Mouse (Mus musculus) intestine, embryonic 14.5 days (tissue): ENCODE data around the gene Synpo2. TPM values are rescaled to one million over a fixed set of nuclear protein-coding genes. Genes with fewer than 3 reads are reported as not detected.

Experiments used
- ATAC-seq: fragments of 200-750 bp; cut with Nextera tagmentation; replicated peaks from 2 replicates; pipeline ENCODE4 v1.8.0; 2017; ENCODE audit warnings: low read depth, moderate number of reproducible peaks, moderate TSS enrichment, moderate library complexity; ENCODE audit not compliant: low FRiP score, low TSS enrichment
- DNase-seq: peaks from one replicate; pipeline ENCODE4 v3.0.0-alpha.2; 2018; ENCODE audit warnings: low spot score
- H3K27ac ChIP-seq: fragments of 300-500 bp; sonication (generic); 2 replicates; pipeline ENCODE4 v1.5.1; 2014; ENCODE audit warnings: low read depth, mild to moderate bottlenecking, control low read depth
- H3K27me3 ChIP-seq: fragments of 300-500 bp; sonication (generic); replicated peaks from 2 replicates; pipeline ENCODE4 v1.6.1; 2014; ENCODE audit warnings: low read length, control low read depth; ENCODE audit not compliant: control insufficient read depth, insufficient read depth
- H3K36me3 ChIP-seq: fragments of 300-500 bp; sonication (generic); 2 replicates; pipeline ENCODE4 v1.6.1; 2014; ENCODE audit warnings: low read length, control low read depth; ENCODE audit not compliant: control insufficient read depth, insufficient read depth
- H3K4me1 ChIP-seq: fragments of 300-500 bp; sonication (generic); replicated peaks from 2 replicates; pipeline ENCODE4 v1.6.1; 2014; ENCODE audit warnings: low read length, control low read depth, mixed read lengths; ENCODE audit not compliant: control insufficient read depth, insufficient read depth
- H3K4me2 ChIP-seq: fragments of 300-500 bp; sonication (generic); 2 replicates; pipeline ENCODE4 v1.6.1; 2014; ENCODE audit warnings: low read length
- H3K4me3 ChIP-seq: fragments of 300-500 bp; sonication (generic); 2 replicates; pipeline ENCODE4 v1.5.1; 2014; ENCODE audit warnings: low read depth, low read length, control low read depth, mixed read lengths
- H3K9ac ChIP-seq: fragments of 300-500 bp; sonication (generic); 2 replicates; pipeline ENCODE4 v1.6.1; 2014; ENCODE audit warnings: mild to moderate bottlenecking, low read length
- H3K9me3 ChIP-seq: fragments of 300-500 bp; sonication (generic); 2 replicates; pipeline ENCODE4 v1.6.1; 2016; ENCODE audit warnings: low read length, control low read depth; ENCODE audit not compliant: control insufficient read depth
- WGBS: fragments of 180-500 bp; shearing (Covaris S2); extraction: QIAGEN DNeasy Blood & Tissue Kit; methylation state at CpG from one replicate; pipeline ENCODE4 v1.1.7; 2014; 5-methylcytosine and 5-hydroxymethylcytosine counted together
- polyA plus RNA-seq: library from polyadenylated mRNA; unstranded; fragments of >200 nt; fragmentation: Nextera tagmentation; extraction: Ambion mirVana; gene quantifications from 2 replicates; pipeline ENCODE4 v1.2.1, GENCODE M21; 2014

Synpo2 gene
- polyA plus RNA-seq, 1 experiment from 2014 or later, result 56.2 TPM

DNA sequence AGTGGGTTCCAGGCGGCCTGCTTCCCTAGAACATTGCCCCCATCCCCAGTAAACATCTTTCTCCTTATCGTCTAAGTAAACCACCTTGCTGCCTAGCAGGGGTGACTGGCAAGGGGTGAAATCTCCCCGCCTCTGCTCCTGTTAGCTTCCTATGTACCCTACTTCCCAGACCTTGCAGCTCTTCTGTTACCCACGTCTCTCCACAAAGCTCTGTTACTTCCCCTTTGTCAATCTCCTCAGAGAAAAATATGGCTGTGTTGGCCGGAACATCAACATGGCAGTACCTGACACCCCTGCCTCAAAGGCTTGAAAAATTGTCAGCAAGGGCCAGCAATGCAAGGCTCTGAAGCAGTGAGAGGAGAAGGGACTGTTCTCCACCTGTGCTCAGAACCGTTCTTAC, 94.9 kb downstream of the Synpo2 start:
- Histone ChIP-seq H3K27me3 (no peaks in the 10 kb centered on the region), H3K4me2 (no peak overlapping the region), H3K9me3 (no peaks in the 10 kb centered on the region), H3K27ac (no peak overlapping the region), H3K4me1 (peaks cover 19% of the 10 kb centered on the region), H3K9ac (no peak overlapping the region), H3K4me3 (no peak overlapping the region), H3K36me3 (no peaks in the 10 kb centered on the region)
- no peak for DNase-seq
- 75% methylated on average over 6 of the region's 6 CpGs for WGBS
- ATAC-seq, result no peak

DNA sequence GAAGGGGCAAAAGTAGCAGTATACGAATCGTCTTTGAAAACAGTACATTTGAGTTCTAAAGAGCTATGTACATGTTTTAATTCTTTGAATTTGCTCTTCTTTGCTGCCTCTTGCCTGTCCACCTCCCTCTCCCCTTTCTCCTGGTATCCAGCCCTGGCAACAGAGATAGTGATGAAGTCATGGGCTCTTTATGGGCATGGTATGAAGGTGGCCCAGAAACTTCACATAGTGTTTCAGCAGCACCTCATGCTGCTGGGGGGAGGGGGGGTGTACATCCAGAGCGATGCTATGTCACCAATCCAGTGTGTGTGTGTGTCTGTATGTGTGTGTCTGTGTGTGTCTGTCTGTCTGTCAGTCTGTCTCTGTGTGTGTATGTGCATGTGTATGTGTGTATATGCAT, 95.8 kb downstream of the Synpo2 start:
- Histone ChIP-seq H3K36me3 (no peaks in the 10 kb centered on the region), H3K27me3 (no peaks in the 10 kb centered on the region), H3K9ac (no peak overlapping the region), H3K27ac (peak overlapping the region; percentile 68; the same call in 1 of the 2 replicates), H3K4me2 (no peak overlapping the region), H3K9me3 (no peaks in the 10 kb centered on the region), H3K4me3 (no peak overlapping the region), H3K4me1 (peaks cover 19% of the 10 kb centered on the region)
- no peak for ATAC-seq
- DNase-seq, result no peak
- WGBS, result 89% methylated on average over 3 of the region's 3 CpGs

DNA sequence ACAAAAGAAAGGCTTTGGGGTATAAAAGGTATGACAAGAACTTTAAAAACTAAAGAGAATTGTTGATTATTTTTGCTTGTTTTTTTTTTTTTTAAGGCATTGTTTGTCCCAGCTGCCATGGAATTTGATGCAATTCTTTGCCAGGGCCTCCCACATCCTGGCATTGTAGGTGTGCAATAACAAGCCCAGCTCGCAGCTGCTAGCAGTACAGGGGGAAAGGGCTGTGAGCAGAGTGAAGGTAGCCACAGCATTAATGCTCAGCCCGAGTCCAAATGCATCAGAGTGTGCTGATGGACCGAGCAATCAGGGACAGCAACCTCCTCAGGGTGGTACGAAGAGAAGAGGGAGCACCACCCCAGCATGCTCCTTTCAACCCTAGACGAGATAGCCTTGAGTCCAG, 96.3 kb downstream of the Synpo2 start:
- ATAC-seq (no peak), DNase-seq (no peak)
- peaks cover 19% of the 10 kb centered on the region for H3K4me1 ChIP-seq
- no peaks in the 10 kb centered on the region for H3K36me3 ChIP-seq
- no peaks in the 10 kb centered on the region for H3K27me3 ChIP-seq
- H3K4me3 ChIP-seq, result no peak overlapping the region
- H3K9ac ChIP-seq, result no peak overlapping the region
- no peak overlapping the region for H3K4me2 ChIP-seq
- H3K27ac ChIP-seq, result peak overlapping the region; percentile 68
- 66% methylated on average over 5 of the region's 5 CpGs for WGBS
- no peaks in the 10 kb centered on the region for H3K9me3 ChIP-seq

DNA sequence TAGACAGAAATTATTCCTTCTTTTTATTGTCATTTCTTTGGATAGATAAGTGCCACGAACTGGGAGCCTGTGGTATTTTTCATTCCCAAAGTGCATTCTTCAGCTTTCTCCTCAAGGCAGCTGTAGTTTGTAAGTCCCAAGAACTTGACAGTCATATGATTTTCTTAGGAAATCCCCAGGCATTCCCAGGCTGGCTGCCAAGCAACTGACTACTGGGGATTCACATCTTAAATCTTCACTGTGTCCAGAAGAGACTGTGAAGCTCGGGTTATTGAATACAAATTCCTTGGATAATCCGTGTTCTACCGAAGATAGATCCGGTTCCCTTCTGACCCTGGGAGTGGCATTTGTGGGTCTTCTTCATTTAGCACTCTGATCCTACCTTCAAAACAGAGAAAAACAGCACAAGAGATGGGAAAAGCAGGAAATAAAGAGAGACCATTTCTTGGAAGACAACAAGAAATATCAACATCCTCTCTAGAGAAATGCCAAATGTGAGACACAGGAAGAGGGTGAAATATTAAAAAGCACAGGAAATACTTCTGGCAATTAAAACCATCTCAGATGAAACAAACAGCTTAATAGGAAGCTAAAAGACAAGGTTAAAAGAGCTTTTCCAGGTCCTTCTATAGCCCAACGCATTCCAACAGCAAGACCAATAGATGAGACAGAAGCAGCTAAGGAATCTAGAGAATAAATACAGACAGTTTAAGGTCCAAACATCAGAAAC, 97.5 kb downstream of the Synpo2 start:
- no peak overlapping the region for H3K9ac ChIP-seq
- DNase-seq (peak; percentile 80), ATAC-seq (0 out of 2 replicates have a peak, but pooled peaks have one; percentile 16)
- peaks cover 19% of the 10 kb centered on the region for H3K4me1 ChIP-seq
- WGBS, result 23% methylated on average over 6 of the region's 6 CpGs
- no peak overlapping the region for H3K4me3 ChIP-seq
- no peaks in the 10 kb centered on the region for H3K36me3 ChIP-seq
- no peaks in the 10 kb centered on the region for H3K9me3 ChIP-seq
- peak overlapping the region; percentile 68 for H3K27ac ChIP-seq
- no peaks in the 10 kb centered on the region for H3K27me3 ChIP-seq
- H3K4me2 ChIP-seq, result peak overlapping the region; percentile 18; the same call in 1 of the 2 replicates

DNA sequence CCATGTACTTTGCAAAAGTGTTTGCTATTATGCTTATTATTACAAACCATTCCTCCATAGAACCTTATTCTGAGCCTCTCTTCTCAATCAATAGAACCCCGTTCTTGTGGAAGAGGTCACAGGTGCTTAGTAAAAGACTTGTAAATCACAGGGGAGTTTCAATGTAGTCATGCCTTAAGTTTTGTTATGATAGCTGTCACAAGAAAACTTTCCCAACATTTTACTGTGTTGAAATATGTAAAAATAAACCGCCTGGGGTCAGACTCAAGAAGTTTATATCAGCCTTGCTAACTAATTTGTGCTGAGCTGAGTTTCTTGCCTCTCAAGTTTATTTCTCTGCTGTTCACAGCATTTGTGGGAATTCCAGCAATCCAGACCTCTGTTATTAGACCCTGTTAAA, 103.8 kb downstream of the Synpo2 start:
- WGBS, result 56% methylated on average over 2 of the region's 2 CpGs

DNA sequence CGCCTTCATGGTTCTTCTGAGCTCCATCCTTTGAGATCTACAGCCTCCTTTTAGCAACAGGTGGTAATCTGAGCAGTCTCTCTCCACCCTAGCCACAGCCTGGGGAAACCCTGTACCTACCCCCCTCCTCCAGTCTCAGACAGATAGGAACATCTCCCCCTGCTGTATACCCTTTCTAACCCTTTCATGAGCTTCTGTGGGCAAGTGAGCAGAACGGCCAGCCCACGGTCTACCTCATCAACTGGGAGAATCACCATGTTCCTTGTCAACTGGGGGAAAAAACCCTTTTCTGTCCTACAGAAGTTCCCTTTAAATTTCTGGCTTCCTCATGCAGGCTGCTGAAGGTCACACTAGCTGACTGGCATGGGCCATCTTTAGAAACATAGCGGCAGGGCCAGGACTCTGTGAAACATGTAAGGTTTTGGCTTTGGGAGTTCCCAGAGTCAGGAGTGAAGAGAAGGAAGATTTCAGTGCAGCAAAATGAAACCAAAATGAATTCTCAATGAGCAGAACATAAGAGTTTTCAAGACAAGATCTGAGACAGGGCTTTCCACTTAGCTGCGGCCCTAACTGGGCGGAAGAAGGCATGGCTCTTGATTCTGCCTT, 104.7 kb downstream of the Synpo2 start:
- Histone ChIP-seq H3K36me3 (no peaks in the 10 kb centered on the region), H3K9me3 (no peaks in the 10 kb centered on the region), H3K4me3 (no peak overlapping the region), H3K9ac (no peak overlapping the region), H3K27me3 (no peaks in the 10 kb centered on the region), H3K4me2 (no peak overlapping the region), H3K27ac (no peak overlapping the region), H3K4me1 (peaks cover 8% of the 10 kb centered on the region)
- ATAC-seq, result no peak
- whole genome bisulfite sequencing, result 93% methylated on average over 6 of the region's 6 CpGs
- no peak for DNase-seq

More for the DNA sequence above, 103.8 kb downstream of the Synpo2 start:
- no peak overlapping the region for H3K4me2 ChIP-seq
- H3K27ac ChIP-seq, result no peak overlapping the region
- H3K4me1 ChIP-seq, result peaks cover 8% of the 10 kb centered on the region
- no peak for ATAC-seq
- no peak overlapping the region for H3K4me3 ChIP-seq
- H3K9ac ChIP-seq, result no peak overlapping the region
- no peaks in the 10 kb centered on the region for H3K9me3 ChIP-seq
- no peaks in the 10 kb centered on the region for H3K27me3 ChIP-seq
- DNase-seq, result no peak
- no peaks in the 10 kb centered on the region for H3K36me3 ChIP-seq

DNA sequence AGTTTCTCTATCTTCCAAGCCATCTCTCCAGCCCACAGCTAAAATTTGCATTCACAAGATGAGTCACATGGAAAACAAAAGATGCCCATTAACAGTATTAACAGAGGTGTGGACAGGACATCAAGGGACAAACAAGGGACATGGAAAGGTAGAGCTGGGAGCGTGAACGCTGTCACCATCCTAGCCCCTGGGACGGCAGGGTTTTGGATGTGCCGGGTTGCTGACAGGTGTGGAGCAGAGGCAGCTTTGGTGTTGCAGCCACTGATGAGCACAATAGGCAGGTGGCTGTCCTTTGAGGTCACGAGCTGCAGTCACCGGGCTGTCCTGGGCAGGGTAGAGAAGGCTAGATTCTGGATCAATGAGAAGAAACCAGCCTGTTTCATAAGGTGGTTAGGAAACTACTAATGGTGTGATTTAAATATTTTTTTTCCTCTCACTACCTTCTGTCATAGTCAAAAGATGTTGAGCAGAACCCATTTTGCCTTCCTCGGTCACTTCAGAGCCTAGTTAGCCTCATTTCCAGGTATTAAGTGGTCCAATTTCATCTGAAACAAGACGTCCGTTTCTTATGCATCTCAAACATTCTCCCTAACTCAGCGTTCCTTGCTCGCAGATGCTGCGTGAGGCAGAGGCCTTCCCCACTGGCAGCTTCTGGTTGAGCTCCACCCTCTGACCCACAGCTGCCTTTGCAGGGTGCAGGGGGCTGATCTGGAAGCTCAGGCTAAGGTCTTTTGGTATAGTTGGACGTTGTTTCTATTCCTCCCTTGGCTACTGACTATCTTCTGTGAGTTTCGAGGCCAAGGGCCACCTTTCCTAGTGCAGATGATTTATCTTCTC, 105.4 kb downstream of the Synpo2 start:
- no peaks in the 10 kb centered on the region for H3K27me3 ChIP-seq
- no peak overlapping the region for H3K4me3 ChIP-seq
- DNase-seq (no peak), ATAC-seq (no peak)
- peaks cover 8% of the 10 kb centered on the region for H3K4me1 ChIP-seq
- WGBS, result 79% methylated on average over 14 of the region's 14 CpGs
- H3K4me2 ChIP-seq, result no peak overlapping the region
- no peak overlapping the region for H3K9ac ChIP-seq
- H3K9me3 ChIP-seq, result no peaks in the 10 kb centered on the region
- H3K27ac ChIP-seq, result no peak overlapping the region
- no peaks in the 10 kb centered on the region for H3K36me3 ChIP-seq

DNA sequence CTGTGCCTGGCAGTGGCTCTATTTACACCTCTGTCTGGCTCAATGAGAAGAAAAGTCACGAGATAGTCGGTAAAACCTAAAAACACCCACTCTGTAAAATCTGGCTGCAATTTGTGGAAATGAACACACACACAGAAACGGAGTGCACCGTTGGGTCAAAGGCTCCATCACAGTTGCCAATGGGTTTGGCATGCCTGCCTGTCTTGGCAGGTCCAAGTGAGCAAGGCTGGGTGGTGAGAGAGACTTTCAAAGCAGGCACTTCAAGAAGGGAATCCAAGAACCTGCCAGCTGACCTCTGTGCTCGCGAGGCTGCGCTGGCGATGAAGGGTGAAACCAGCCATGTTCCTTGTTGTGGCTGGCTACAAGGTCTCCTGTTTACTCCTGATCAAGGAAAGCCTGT, 107.2 kb downstream of the Synpo2 start:
- H3K9me3 ChIP-seq, result no peaks in the 10 kb centered on the region
- WGBS, result 72% methylated on average over 8 of the region's 8 CpGs
- no peak for DNase-seq
- H3K4me2 ChIP-seq, result no peak overlapping the region
- H3K4me3 ChIP-seq, result no peak overlapping the region
- no peak overlapping the region for H3K27ac ChIP-seq
- peaks cover 8% of the 10 kb centered on the region for H3K4me1 ChIP-seq
- H3K9ac ChIP-seq, result no peak overlapping the region
- H3K36me3 ChIP-seq, result no peaks in the 10 kb centered on the region
- ATAC-seq, result no peak
- no peaks in the 10 kb centered on the region for H3K27me3 ChIP-seq
